Mouse (Mus musculus) MEL (cell line): Measurements from ENCODE around the gene Odf3. TPM values are rescaled to one million over a fixed set of nuclear protein-coding genes. Genes with fewer than 3 reads are reported as not detected.
A peak's percentile ranks its signal among the peaks of the same experiment; 100 is the strongest.

ENCODE experiments used
- DNase-seq: peaks from one replicate; pipeline ENCODE4 v3.0.0; 2011; ENCODE audit warnings: low read depth, low spot score
- H3K27ac ChIP-seq: 2 replicates; pipeline ENCODE4 v1.5.1; 2012; ENCODE audit warnings: low read depth, mild to moderate bottlenecking, control low read depth, low read length, moderate library complexity; ENCODE audit not compliant: control insufficient read depth
- H3K27me3 ChIP-seq, 2 experiments: fragments of 150-350 bp in 1 of 2; sonication (generic) in 1 of 2; 2 replicates each; pipeline ENCODE4 v1.6.1; 2012; ENCODE audit warnings: low read length in 2 of 2, mild to moderate bottlenecking in 2 of 2, improper control_type of control experiment in 1 of 2, moderate library complexity in 1 of 2; ENCODE audit not compliant: insufficient read depth in 2 of 2, control insufficient read depth in 1 of 2
- H3K36me3 ChIP-seq, 2 experiments: 2 replicates each; pipeline ENCODE4 v1.6.1; 2012 to 2014; ENCODE audit warnings: low read length in 2 of 2, improper control_type of control experiment in 1 of 2, inconsistent platforms in 1 of 2, mild to moderate bottlenecking in 1 of 2; ENCODE audit not compliant: insufficient read depth in 2 of 2, control insufficient read depth in 1 of 2
- H3K4me1 ChIP-seq, 2 experiments: fragments of 150-350 bp in 1 of 2; sonication (generic) in 1 of 2; 2 replicates each; pipeline ENCODE4 v1.6.1; 2012; ENCODE audit warnings: low read length in 2 of 2, improper control_type of control experiment in 1 of 2, mild to moderate bottlenecking in 1 of 2; ENCODE audit not compliant: insufficient read depth in 2 of 2, control insufficient read depth in 1 of 2
- H3K4me3 ChIP-seq, 2 experiments: fragments of 150-350 bp in 1 of 2; sonication (generic) in 1 of 2; 2 replicates each; pipeline ENCODE4 v1.5.1; 2012; ENCODE audit warnings: low read depth in 2 of 2, low read length in 2 of 2, mild to moderate bottlenecking in 2 of 2, moderate library complexity in 2 of 2, control low read depth in 1 of 2, improper control_type of control experiment in 1 of 2; ENCODE audit not compliant: control insufficient read depth in 1 of 2, insufficient read depth in 1 of 2
- H3K79me2 ChIP-seq: 2 replicates; pipeline ENCODE4 v1.6.1; 2012; ENCODE audit warnings: mild to moderate bottlenecking, low read length, moderate library complexity; ENCODE audit not compliant: control insufficient read depth, poor library complexity, insufficient read depth
- H3K9ac ChIP-seq: 2 replicates; pipeline ENCODE4 v1.6.1; 2012; ENCODE audit warnings: low read depth, mild to moderate bottlenecking, control low read depth, low read length, moderate library complexity; ENCODE audit not compliant: control insufficient read depth, poor library complexity, severe bottlenecking
- H3K9me3 ChIP-seq: fragments of 150-350 bp; sonication (generic); replicated peaks from 2 replicates; pipeline ENCODE4 v1.6.1; 2012; ENCODE audit warnings: mild to moderate bottlenecking, low read length, improper control_type of control experiment, moderate library complexity; ENCODE audit not compliant: insufficient read depth
- BHLHE40 ChIP-seq: IDR thresholded peaks from 2 replicates; pipeline ENCODE4 v1.6.1; 2012; ENCODE audit warnings: low read depth, mild to moderate bottlenecking, inconsistent platforms, low read length, improper control_type of control experiment, borderline replicate concordance
- CHD1 ChIP-seq: IDR thresholded peaks from 2 replicates; pipeline ENCODE4 v1.6.1; 2012; ENCODE audit warnings: low read depth, mild to moderate bottlenecking, inconsistent platforms, low read length, improper control_type of control experiment
- CHD2 ChIP-seq: IDR thresholded peaks from 2 replicates; pipeline ENCODE4 v1.6.1; 2011; ENCODE audit warnings: low read length, improper control_type of control experiment
- CTCF ChIP-seq, 3 experiments: IDR thresholded peaks in 2 of 3; conservative IDR thresholded peaks in 1 of 3; 2 replicates each; pipeline ENCODE4 v1.5.1; 2011 to 2012; ENCODE audit warnings: low read length in 3 of 3, low read depth in 2 of 3, mild to moderate bottlenecking in 2 of 3, improper control_type of control experiment in 1 of 3, inconsistent platforms in 1 of 3, mixed read lengths in 1 of 3, moderate library complexity in 1 of 3; ENCODE audit not compliant: control insufficient read depth in 1 of 3, insufficient read depth in 1 of 3, poor library complexity in 1 of 3, severe bottlenecking in 1 of 3
- E2F4 ChIP-seq: IDR thresholded peaks from 2 replicates; pipeline ENCODE4 v1.6.1; 2011; ENCODE audit warnings: low read depth, low read length, improper control_type of control experiment, borderline replicate concordance
- ELF1 ChIP-seq: IDR thresholded peaks from 2 replicates; pipeline ENCODE4 v1.6.1; 2014; ENCODE audit warnings: low read depth, mild to moderate bottlenecking, inconsistent platforms, low read length, improper control_type of control experiment, moderate library complexity
- EP300 ChIP-seq, 2 experiments: IDR thresholded peaks; 2 replicates each; pipeline ENCODE4 v1.6.1; 2011; ENCODE audit warnings: improper control_type of control experiment in 2 of 2, low read length in 2 of 2, low read depth in 1 of 2, mild to moderate bottlenecking in 1 of 2
- ETS1 ChIP-seq: IDR thresholded peaks from 2 replicates; pipeline ENCODE4 v1.6.1; 2012; ENCODE audit warnings: low read depth, mild to moderate bottlenecking, inconsistent platforms, low read length, improper control_type of control experiment, moderate library complexity
- GABPA ChIP-seq: IDR thresholded peaks from 2 replicates; pipeline ENCODE4 v1.6.1; 2012; ENCODE audit warnings: low read depth, mild to moderate bottlenecking, inconsistent platforms, low read length, improper control_type of control experiment, moderate library complexity
- GATA1 ChIP-seq: IDR thresholded peaks from 2 replicates; pipeline ENCODE4 v1.6.1; 2011; ENCODE audit warnings: low read depth, low read length, improper control_type of control experiment
- JUND ChIP-seq: IDR thresholded peaks from 2 replicates; pipeline ENCODE4 v1.6.1; 2011; ENCODE audit warnings: low read depth, mild to moderate bottlenecking, improper control_type of control experiment, low read length
- KAT2A ChIP-seq: conservative IDR thresholded peaks from 2 replicates; pipeline ENCODE4 v1.6.1; 2012; ENCODE audit warnings: low read depth, low read length, improper control_type of control experiment, inconsistent platforms
- MAFK ChIP-seq: IDR thresholded peaks from 2 replicates; pipeline ENCODE4 v1.6.1; 2011; ENCODE audit warnings: low read depth, mild to moderate bottlenecking, low read length, improper control_type of control experiment, borderline replicate concordance
- MAX ChIP-seq: IDR thresholded peaks from 2 replicates; pipeline ENCODE4 v1.6.1; 2011; ENCODE audit warnings: low read length, improper control_type of control experiment
- MAZ ChIP-seq: IDR thresholded peaks from 2 replicates; pipeline ENCODE4 v1.6.1; 2012; ENCODE audit warnings: low read depth, mild to moderate bottlenecking, inconsistent platforms, low read length, improper control_type of control experiment
- MEF2A ChIP-seq: IDR thresholded peaks from 2 replicates; pipeline ENCODE4 v1.6.1; 2014; ENCODE audit warnings: low read depth, mild to moderate bottlenecking, inconsistent platforms, low read length, improper control_type of control experiment; ENCODE audit not compliant: poor library complexity, insufficient replicate concordance, severe bottlenecking; ENCODE audit errors: extremely low read depth
- MXI1 ChIP-seq: IDR thresholded peaks from 2 replicates; pipeline ENCODE4 v1.6.1; 2011; ENCODE audit warnings: mild to moderate bottlenecking, low read depth, low read length, improper control_type of control experiment
- MYB ChIP-seq: IDR thresholded peaks from 2 replicates; pipeline ENCODE4 v1.6.1; 2011; ENCODE audit warnings: mild to moderate bottlenecking, low read depth, low read length, improper control_type of control experiment
- MYC ChIP-seq: IDR thresholded peaks from 2 replicates; pipeline ENCODE4 v1.6.1; 2011; ENCODE audit warnings: low read depth, mild to moderate bottlenecking, low read length, improper control_type of control experiment, moderate library complexity
- NELFE ChIP-seq: IDR thresholded peaks from 2 replicates; pipeline ENCODE4 v1.6.1; 2011; ENCODE audit warnings: low read depth, low read length, improper control_type of control experiment
- NRF1 ChIP-seq: IDR thresholded peaks from 2 replicates; pipeline ENCODE4 v1.6.1; 2014; ENCODE audit warnings: low read depth, mild to moderate bottlenecking, inconsistent platforms, low read length, improper control_type of control experiment, moderate library complexity; ENCODE audit not compliant: poor library complexity, insufficient read depth, severe bottlenecking
- POLR2A ChIP-seq, 2 experiments: IDR thresholded peaks; 2 replicates each; pipeline ENCODE4 v1.6.1; 2011 to 2012; ENCODE audit warnings: low read length in 2 of 2, mild to moderate bottlenecking in 2 of 2, control low read depth in 1 of 2, improper control_type of control experiment in 1 of 2, low read depth in 1 of 2, moderate library complexity in 1 of 2; ENCODE audit not compliant: control insufficient read depth in 1 of 2, insufficient read depth in 1 of 2, poor library complexity in 1 of 2
- POLR2AphosphoS2 ChIP-seq: IDR thresholded peaks from 2 replicates; pipeline ENCODE4 v1.6.1; 2011; ENCODE audit warnings: low read length, improper control_type of control experiment
- POLR2AphosphoS5 ChIP-seq: IDR thresholded peaks from 2 replicates; pipeline ENCODE4 v1.6.1; 2012; ENCODE audit warnings: low read depth, borderline replicate concordance, mild to moderate bottlenecking, inconsistent platforms, low read length, moderate library complexity, mixed read lengths
- RAD21 ChIP-seq: IDR thresholded peaks from 2 replicates; pipeline ENCODE4 v1.6.1; 2011; ENCODE audit warnings: mild to moderate bottlenecking, low read depth, low read length, improper control_type of control experiment
- SIN3A ChIP-seq: IDR thresholded peaks from 2 replicates; pipeline ENCODE4 v1.6.1; 2012; ENCODE audit warnings: low read length, improper control_type of control experiment, inconsistent platforms
- SMC3 ChIP-seq: IDR thresholded peaks from 2 replicates; pipeline ENCODE4 v1.6.1; 2011; ENCODE audit warnings: low read depth, low read length, improper control_type of control experiment
- TAL1 ChIP-seq: IDR thresholded peaks from 2 replicates; pipeline ENCODE4 v1.6.1; 2012; ENCODE audit warnings: mild to moderate bottlenecking, inconsistent platforms, low read length, moderate library complexity, mixed read lengths
- TBP ChIP-seq: IDR thresholded peaks from 2 replicates; pipeline ENCODE4 v1.8.0; 2011; ENCODE audit warnings: low read depth, low read length, improper control_type of control experiment
- UBTF ChIP-seq: IDR thresholded peaks from 2 replicates; pipeline ENCODE4 v1.6.1; 2012; ENCODE audit warnings: low read depth, mild to moderate bottlenecking, inconsistent platforms, low read length, improper control_type of control experiment, moderate library complexity, borderline replicate concordance; ENCODE audit not compliant: insufficient read depth
- USF1 ChIP-seq: IDR thresholded peaks from 2 replicates; pipeline ENCODE4 v1.6.1; 2014; ENCODE audit warnings: low read depth, mild to moderate bottlenecking, inconsistent platforms, low read length, improper control_type of control experiment, moderate library complexity
- USF2 ChIP-seq, 2 experiments: IDR thresholded peaks; 2 replicates each; pipeline ENCODE4 v1.6.1; 2011 to 2012; ENCODE audit warnings: improper control_type of control experiment in 2 of 2, low read length in 2 of 2, borderline replicate concordance in 1 of 2, inconsistent platforms in 1 of 2, low read depth in 1 of 2, mild to moderate bottlenecking in 1 of 2; ENCODE audit not compliant: insufficient read depth in 1 of 2
- ZC3H11A ChIP-seq: IDR thresholded peaks from 2 replicates; pipeline ENCODE4 v1.6.1; 2012; ENCODE audit warnings: low read depth, mild to moderate bottlenecking, inconsistent platforms, low read length, improper control_type of control experiment
- ZMIZ1 ChIP-seq: IDR thresholded peaks from 2 replicates; pipeline ENCODE4 v1.6.1; 2012; ENCODE audit warnings: low read depth, mild to moderate bottlenecking, inconsistent platforms, low read length, improper control_type of control experiment, moderate library complexity
- ZNF384 ChIP-seq: IDR thresholded peaks from 2 replicates; pipeline ENCODE4 v1.6.1; 2012; ENCODE audit warnings: low read depth, mild to moderate bottlenecking, inconsistent platforms, low read length, improper control_type of control experiment
- polyA plus RNA-seq, 2 experiments: library from polyadenylated mRNA; stranded (reverse) in 1 of 2; unstranded in 1 of 2; fragments of >175 nt in 1 of 2; fragments of >200 nt in 1 of 2; gene quantifications; 2 replicates each; pipeline versions ENCODE4 v1.2.1 to v1.2.4; 2012; ENCODE audit warnings: low replicate concordance in 2 of 2, low read depth in 1 of 2; ENCODE audit not compliant: insufficient read length in 2 of 2, insufficient read depth in 1 of 2, missing spikeins in 1 of 2
- total RNA-seq: library from RNA; depleted of rRNA; stranded (reverse); fragments of 300-350 nt; gene quantifications from 2 replicates; pipeline ENCODE4 v1.2.3, GENCODE M21; 2012

Odf3 gene
- total and polyA plus RNA-seq, 3 experiments = not detected

- Histone ChIP-seq H3K4me3 (peak within 1 kb of the TSS; percentile 84 to 91), H3K9me3 (no peaks in the 10 kb centered on the region), H3K27me3 (no peaks in the 10 kb centered on the region), H3K36me3 (peaks cover 0 to 8% of the 10 kb centered on the region in 2 experiments; a peak in 2 of 4 replicates), H3K9ac (peak within 1 kb of the TSS; percentile 80), H3K4me1 (peaks cover 3 to 19% of the 10 kb centered on the region in 2 experiments; a peak in 3 of 4 replicates), H3K27ac (peak within 1 kb of the TSS; percentile 89), H3K79me2 (peaks cover 37% of the 10 kb centered on the region)
- peak; percentile 95 for DNase-seq
- TF ChIP-seq SIN3A (peak; percentile 99), TBP (peak; percentile 68; the same call in 1 of the 2 replicates), MYB (peak; percentile 16; the same call in 1 of the 2 replicates), MXI1 (peak; percentile 87), USF1 (no peak), KAT2A (peak; percentile 72; the same call in 1 of the 2 replicates), ZMIZ1 (peak; percentile 64), SMC3 (no peak), CTCF (IDR thresholded peaks at IDR 0.05 in 2 of 3, conservative IDR thresholded peaks at IDR 0.05 in 1 of 3; ENCODE audit: control insufficient read depth in 1 of 3, insufficient read depth in 1 of 3, low read depth in 2 of 3, low read length in 3 of 3, poor library complexity in 1 of 3, severe bottlenecking in 1 of 3) (no peak), JUND (no peak), EP300 (IDR thresholded peaks at IDR 0.05; ENCODE audit: low read depth in 1 of 2, low read length in 2 of 2) (no peak; a peak in 1 of 4 replicates), GABPA (no peak), CHD2 (no peak), RAD21 (no peak), POLR2AphosphoS5 (no peak), MEF2A (no peak), E2F4 (no peak), NRF1 (no peak), NELFE (peak; percentile 70), GATA1 (no peak), MAZ (no peak), ETS1 (peak; percentile 49; the same call in 1 of the 2 replicates), POLR2AphosphoS2 (peak; percentile 44; the same call in 1 of the 2 replicates), USF2 (IDR thresholded peaks at IDR 0.05; ENCODE audit: borderline replicate concordance in 1 of 2, insufficient read depth in 1 of 2, low read depth in 1 of 2, low read length in 2 of 2) (no peak), MAFK (no peak; the same call in 1 of the 2 replicates), CHD1 (no peak), BHLHE40 (no peak), TAL1 (no peak), POLR2A (IDR thresholded peaks at IDR 0.05; ENCODE audit: control insufficient read depth in 1 of 2, insufficient read depth in 1 of 2, low read depth in 1 of 2, low read length in 2 of 2, poor library complexity in 1 of 2) (peak; percentile 53 to 86; a peak in 3 of 4 replicates), MYC (no peak), MAX (peak; percentile 70), UBTF (no peak), ZC3H11A (no peak), ZNF384 (no peak), ELF1 (peak; percentile 99)
Measured at GRCm38 (mm10) chr7:140855860-140856784, 8.5 kb downstream of the Odf3 start, which contains the start of gene Gm45785. Gm45785 (minus strand) TSS chr7:140856331.
